ENCODE assay signal across 8 mouse cellular contexts in the genomic region with DNA sequence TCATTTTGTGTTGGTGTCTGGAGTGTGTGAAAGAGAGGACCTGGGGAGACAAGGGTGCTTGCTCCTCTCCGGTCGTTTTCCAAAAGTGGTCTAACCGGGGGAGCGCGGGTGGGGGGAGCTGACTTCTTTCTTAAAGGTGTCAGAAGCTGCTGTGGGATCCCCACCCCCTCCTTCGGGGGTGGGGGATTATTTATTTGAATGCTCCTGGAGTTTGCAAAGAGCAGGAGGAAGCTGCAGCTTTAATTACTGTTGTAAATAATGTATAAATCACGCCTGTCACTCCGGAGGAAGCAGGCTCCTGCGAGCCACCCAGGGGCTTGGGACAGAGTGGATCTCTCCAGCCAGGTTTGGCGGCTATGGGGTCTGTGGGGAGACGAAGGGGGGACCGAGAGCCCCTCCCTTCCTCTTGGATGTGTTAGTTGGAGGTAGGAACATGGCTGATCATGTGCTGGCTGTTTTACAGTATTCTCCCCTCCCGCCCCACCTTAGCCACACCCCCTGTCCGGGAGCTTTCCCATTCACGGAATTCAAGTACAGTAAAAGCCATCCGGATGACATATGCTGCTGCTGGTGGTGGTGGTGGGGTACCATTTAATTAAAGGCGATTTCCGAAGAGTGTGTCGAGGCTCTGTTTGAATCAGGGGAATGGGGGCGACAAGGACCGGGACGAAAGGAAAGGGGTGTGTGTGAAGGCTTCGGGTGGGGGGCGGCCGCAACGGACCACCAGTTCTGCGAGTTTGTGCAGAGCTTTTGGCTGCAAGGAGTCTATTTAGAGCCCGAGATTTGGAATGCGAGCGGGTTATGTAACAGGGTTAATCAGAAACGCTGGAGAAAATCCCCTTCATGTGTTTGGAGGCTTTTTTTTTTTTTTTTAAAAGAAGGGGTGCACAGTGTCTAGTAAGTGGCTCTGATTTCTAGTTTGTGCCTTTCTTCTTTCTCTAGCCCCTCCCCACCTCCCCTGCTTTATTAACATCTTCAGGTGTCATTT. TPM values are rescaled to one million over a fixed set of nuclear protein-coding genes. Genes with fewer than 3 reads are reported as not detected.
DNase-seq lines count a peak whose midpoint lies in the region; ATAC-seq lines count a peak whose summit lies in the region.

No protein-coding gene starts in this region.

- intact Hi-C loops in left cerebral cortex, postnatal 25 days (cut with DNase I): loop anchor here (2.0 kb wide), 1 partner anchor 253 kb away; no protein-coding TSS in a partner anchor

- no peaks in the 10 kb centered on the region for H3K36me3 ChIP-seq in hindbrain, embryonic 16.5 days (ENCODE audit: control insufficient read depth, insufficient read depth, low read length)

- no peaks in the 10 kb centered on the region for H3K27me3 ChIP-seq in hindbrain, embryonic 16.5 days (replicated peaks; ENCODE audit: control insufficient read depth, insufficient read depth, low read length)

- H3K4me3 ChIP-seq in hindbrain, embryonic 16.5 days (ENCODE audit: low read length): peak overlapping the region; percentile 89

- 1% methylated on average over 31 of the region's 31 CpGs for WGBS in hindbrain, embryonic 16.5 days

- peak overlapping the region; percentile 96 for H3K4me2 ChIP-seq in hindbrain, embryonic 16.5 days (ENCODE audit: low read length)

- no peaks in the 10 kb centered on the region for H3K9me3 ChIP-seq in hindbrain, embryonic 16.5 days (ENCODE audit: control insufficient read depth, low read length)

- ATAC-seq in hindbrain, embryonic 16.5 days: peak; percentile 37

- DNase-seq in R1 (ENCODE audit: low read depth, low spot score) (peak; percentile 77), adipocyte (ENCODE audit: low spot score) (no peak)
- peak; percentile 77 to 81 for DNase-seq in cerebellum, postnatal 14 days
- peak; percentile 8 to 21 for DNase-seq in gastrocnemius, adult 8-10 months (ENCODE audit: low spot score in 2 of 2)
- peak; percentile 53 to 64 for DNase-seq in left cerebral cortex, postnatal 25 days (ENCODE audit: low spot score in 2 of 2)
- peak; percentile 57 for DNase-seq in mesoderm, embryonic 11.5 days (ENCODE audit: low read depth, low spot score)
- peak; percentile 32 for DNase-seq in skeletal muscle tissue, adult 2 months (ENCODE audit: low read depth, low spot score)

- peak overlapping the region; percentile 98 for H3K27ac ChIP-seq in hindbrain, embryonic 16.5 days (ENCODE audit: low read depth, low read length)

- H3K9ac ChIP-seq in hindbrain, embryonic 16.5 days (ENCODE audit: low read depth, low read length): peak overlapping the region; percentile 92

- peaks cover 10% of the 10 kb centered on the region for H3K4me1 ChIP-seq in hindbrain, embryonic 16.5 days (ENCODE audit: control insufficient read depth, insufficient read depth, low read depth, low read length)

RNA-seq across cellular contexts. Expression of a gene that starts 1.7 kb away (rescaled TPM):
- total RNA-seq in gastrocnemius, adult 8-10 months (2022): 100 to 1,000 TPM; 103 to 117 (median 104) TPM
- 38.3 and 40.0 TPM in 2 replicates for polyA plus RNA-seq in hindbrain, embryonic 16.5 days (2015; fragmentation: Nextera tagmentation; extraction: Ambion mirVana)
- 10 to 100 TPM; 68.0 to 81.9 TPM for total RNA-seq in left cerebral cortex, postnatal 25 days (2021)
